Comparison of ENCODE assay signal across 14 mouse cellular contexts in the genomic region with DNA sequence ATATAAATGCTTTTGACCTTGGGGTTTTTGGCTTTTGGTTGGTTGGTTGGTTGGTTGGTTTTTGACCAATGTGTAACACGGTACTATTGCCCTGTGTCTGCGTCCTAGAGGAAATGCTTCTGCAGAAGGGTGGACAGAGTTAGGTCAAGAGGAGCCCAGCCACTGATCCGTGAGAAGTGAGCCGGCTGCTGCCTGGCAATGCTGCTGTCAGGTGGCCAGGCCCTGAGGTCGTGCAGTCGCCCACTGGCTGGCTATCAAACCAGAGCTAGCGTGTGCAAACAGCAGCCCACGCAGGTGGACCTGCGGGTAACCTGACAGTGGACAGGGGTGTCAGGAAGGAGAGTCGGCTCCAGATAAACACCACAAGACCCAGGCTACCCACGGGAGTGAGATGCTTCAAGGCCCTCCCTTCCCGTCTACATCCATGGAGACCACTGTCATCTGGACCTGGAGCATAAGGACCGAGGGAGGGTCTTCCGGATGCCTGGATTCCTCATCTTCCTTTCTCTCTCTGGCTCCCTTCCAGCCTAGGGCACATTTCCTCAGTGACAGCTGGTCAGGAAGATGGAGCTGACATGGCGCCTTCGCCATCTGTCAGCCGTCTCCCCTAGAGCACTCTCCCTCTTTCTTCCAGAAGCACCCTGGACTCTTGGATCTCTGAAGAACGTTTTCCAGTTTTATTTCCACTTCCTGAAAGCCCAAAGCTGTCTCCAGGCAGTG. TPM values are rescaled to one million over a fixed set of nuclear protein-coding genes. Genes with fewer than 3 reads are reported as not detected.
A peak's percentile ranks its signal among the peaks of the same experiment; 100 is the strongest.
DNase-seq lines count a peak whose midpoint lies in the region; ATAC-seq lines count a peak whose summit lies in the region.
"Had no signal": no experiment of that assay in that cellular context is flagged by ENCODE, and none has a peak within 500 bp of the region (broad histone marks: within the 10 kb centered on the region; RNA-seq: fewer than 3 reads in every experiment).

No protein-coding gene starts in this region.

- peak overlapping the region; percentile 80 for H3K27ac ChIP-seq in hindbrain, embryonic 12.5 days
- peak overlapping the region; percentile 69 for H3K27ac ChIP-seq in midbrain, embryonic 13.5 days
- H3K27ac ChIP-seq: liver, embryonic 13.5 days; macrophage had no signal

- no peaks in the 10 kb centered on the region for H3K36me3 ChIP-seq in hindbrain, embryonic 12.5 days
- H3K36me3 ChIP-seq in midbrain, embryonic 13.5 days, result no peaks in the 10 kb centered on the region
- H3K36me3 ChIP-seq: liver, embryonic 13.5 days had no signal

- 77% methylated on average over 18 of the region's 18 CpGs for WGBS in hindbrain, embryonic 12.5 days
- WGBS in midbrain, embryonic 13.5 days, result 76% methylated on average over 18 of the region's 18 CpGs

- no peak overlapping the region for H3K4me3 ChIP-seq in hindbrain, embryonic 12.5 days
- H3K4me3 ChIP-seq in midbrain, embryonic 13.5 days (replicated peaks), result no peak overlapping the region
- H3K4me3 ChIP-seq: liver, embryonic 13.5 days had no signal

- H3K4me1 ChIP-seq in hindbrain, embryonic 12.5 days, result peaks cover 29% of the 10 kb centered on the region
- H3K4me1 ChIP-seq in midbrain, embryonic 13.5 days (replicated peaks), result peaks cover 29% of the 10 kb centered on the region

- peak; percentile 15 for DNase-seq in kidney, adult 18-20 months
- no peak for DNase-seq in kidney, postnatal 10 days
- peak; percentile 86 to 87 for DNase-seq in cerebellum, postnatal 14 days
- DNase-seq in urinary bladder, adult 2 months (ENCODE audit: low spot score), result no peak
- DNase-seq in thymus, postnatal 10 days (ENCODE audit: low spot score in 2 of 2), result no peak
- DNase-seq in layer of hippocampus, postnatal 14 days (ENCODE audit: low spot score in 2 of 2), result no peak
- DNase-seq: heart, adult 18-20 months; layer of hippocampus, postnatal 36 days; liver, embryonic 13.5 days; thymus, adult 2 months had no signal

- H3K27me3 ChIP-seq in hindbrain, embryonic 12.5 days, result no peaks in the 10 kb centered on the region
- no peaks in the 10 kb centered on the region for H3K27me3 ChIP-seq in midbrain, embryonic 13.5 days
- H3K27me3 ChIP-seq: liver, embryonic 13.5 days had no signal

- H3K9ac ChIP-seq in hindbrain, embryonic 12.5 days, result no peak overlapping the region
- H3K9ac ChIP-seq in midbrain, embryonic 13.5 days (replicated peaks), result no peak overlapping the region
- H3K9ac ChIP-seq: liver, embryonic 13.5 days had no signal

- H3K9me3 ChIP-seq in hindbrain, embryonic 12.5 days (replicated peaks), result no peaks in the 10 kb centered on the region
- H3K9me3 ChIP-seq in midbrain, embryonic 13.5 days, result no peaks in the 10 kb centered on the region
- H3K9me3 ChIP-seq: liver, embryonic 13.5 days had no signal

- peak; percentile 39; the same call in 1 of the 2 replicates for ATAC-seq in hindbrain, embryonic 12.5 days (ENCODE audit: low FRiP score)
- peak; percentile 24; the same call in 1 of the 2 replicates for ATAC-seq in midbrain, embryonic 13.5 days

- H3K4me2 ChIP-seq in hindbrain, embryonic 12.5 days (replicated peaks), result no peak overlapping the region
- no peak overlapping the region for H3K4me2 ChIP-seq in midbrain, embryonic 13.5 days (replicated peaks)
- H3K4me2 ChIP-seq: liver, embryonic 13.5 days had no signal

RNA-seq across cellular contexts. Expression of a gene that starts 18.5 kb away (rescaled TPM):
- 35.3 and 37.8 TPM in 2 replicates for polyA plus RNA-seq in hindbrain, embryonic 12.5 days (2016; fragmentation: Nextera tagmentation; extraction: Ambion mirVana)
- 15.7 and 19.4 TPM in 2 replicates for polyA plus RNA-seq in midbrain, embryonic 13.5 days (2015; fragmentation: Nextera tagmentation; extraction: Ambion mirVana)
- 0.15 and 0.21 TPM in 2 replicates for polyA plus RNA-seq in urinary bladder, adult 2 months (2012; rRNA removed)
- total RNA-seq in layer of hippocampus, postnatal 14 days (2021), result 10 to 100 TPM; 32.9 to 35.8 TPM
- total RNA-seq: heart, adult 18-20 months; neutrophil, adult 5-6 weeks had no signal
- polyA plus RNA-seq: macrophage had no signal

RNA-seq across cellular contexts. Expression of a gene that starts 48.3 kb away (rescaled TPM):
- 42.1 and 45.5 TPM in 2 replicates for polyA plus RNA-seq in hindbrain, embryonic 12.5 days (2016; fragmentation: Nextera tagmentation; extraction: Ambion mirVana)
- polyA plus RNA-seq in midbrain, embryonic 13.5 days (2015; fragmentation: Nextera tagmentation; extraction: Ambion mirVana), result 31.7 and 33.2 TPM in 2 replicates
- polyA plus RNA-seq in urinary bladder, adult 2 months (2012; rRNA removed), result 40.7 and 42.7 TPM in 2 replicates
- total RNA-seq in layer of hippocampus, postnatal 14 days (2021), result 10 to 100 TPM; 42.5 to 46.2 TPM

RNA-seq across cellular contexts. Expression of a gene that starts 49.2 kb away (rescaled TPM):
- 32.3 and 33.5 TPM in 2 replicates for polyA plus RNA-seq in hindbrain, embryonic 12.5 days (2016; fragmentation: Nextera tagmentation; extraction: Ambion mirVana)
- 29.8 and 31.2 TPM in 2 replicates for polyA plus RNA-seq in midbrain, embryonic 13.5 days (2015; fragmentation: Nextera tagmentation; extraction: Ambion mirVana)
- polyA plus RNA-seq in urinary bladder, adult 2 months (2012; rRNA removed), result 12.8 and 13.2 TPM in 2 replicates
- total RNA-seq in layer of hippocampus, postnatal 14 days (2021), result 10 to 100 TPM; 22.0 to 27.0 TPM

Comparison
In these comparisons a context has a peak if more than half of its experiments do, and no peak if none do; other contexts are left out.
1. DNase-seq: peak in kidney, adult 18-20 months (single experiment) and cerebellum, postnatal 14 days (2 of 2); none in kidney, postnatal 10 days (single experiment), urinary bladder, adult 2 months (single experiment), thymus, postnatal 10 days (0 of 2) and layer of hippocampus, postnatal 14 days (0 of 2).
2. RNA of a gene that starts 18.5 kb away (polyA plus RNA-seq): 35.3 to 37.8 TPM in hindbrain, embryonic 12.5 days and 15.7 to 19.4 TPM in midbrain, embryonic 13.5 days; 0.15 to 0.21 TPM in urinary bladder, adult 2 months; every median in the first group is over 10 times any median in the second.